Mouse (Mus musculus): ENCODE results near the gene Tob2. TPM values are rescaled to one million over a fixed set of nuclear protein-coding genes. Genes with fewer than 3 reads are reported as not detected.

The Tob2 gene
- polyA plus RNA-seq, 1 experiment, result not detected

- WGBS, result 4% methylated on average over 33 of the region's 33 CpGs
- Histone ChIP-seq H3K4me3 (ENCODE audit: insufficient read depth, low read depth, low read length) (peak overlapping the region; percentile 46), H3K27ac (ENCODE audit: insufficient read depth, low read depth, low read length) (peak overlapping the region; percentile 81), H3K4me1 (ENCODE audit: control insufficient read depth, insufficient read depth, low read length) (peaks cover 34% of the 10 kb centered on the region)
- TF ChIP-seq POLR2A (IDR thresholded peaks at IDR 0.05; ENCODE audit: insufficient read depth, low read depth, low read length) (no peak), CTCF (IDR thresholded peaks at IDR 0.05; ENCODE audit: insufficient read depth, low read depth, low read length) (no peak)
These were observed 22.3 kb downstream of the Tob2 start for GRCm38 (mm10) chr15:81836124-81836821.

- Histone ChIP-seq H3K4me3 (ENCODE audit: insufficient read depth, low read depth, low read length) (no peak overlapping the region), H3K27ac (ENCODE audit: insufficient read depth, low read depth, low read length) (no peak overlapping the region), H3K4me1 (ENCODE audit: control insufficient read depth, insufficient read depth, low read length) (peaks cover 36% of the 10 kb centered on the region)
- TF ChIP-seq CTCF (IDR thresholded peaks at IDR 0.05; ENCODE audit: insufficient read depth, low read depth, low read length), result no peak
- TF ChIP-seq POLR2A (IDR thresholded peaks at IDR 0.05; ENCODE audit: insufficient read depth, low read depth, low read length), result no peak
- 80% methylated on average over 10 of the region's 10 CpGs for WGBS
These were observed 23.4 kb downstream of the Tob2 start for GRCm38 (mm10) chr15:81835007-81835880.

- 75% methylated on average over 3 of the region's 3 CpGs for WGBS
- Histone ChIP-seq H3K27ac (ENCODE audit: insufficient read depth, low read depth, low read length) (no peak overlapping the region), H3K4me1 (ENCODE audit: control insufficient read depth, insufficient read depth, low read length) (peaks cover 32% of the 10 kb centered on the region), H3K4me3 (ENCODE audit: insufficient read depth, low read depth, low read length) (no peak overlapping the region)
- TF ChIP-seq CTCF (IDR thresholded peaks at IDR 0.05; ENCODE audit: insufficient read depth, low read depth, low read length) (no peak), POLR2A (IDR thresholded peaks at IDR 0.05; ENCODE audit: insufficient read depth, low read depth, low read length) (no peak)
These were observed 24.3 kb downstream of the Tob2 start for GRCm38 (mm10) chr15:81834171-81834841.

- Histone ChIP-seq H3K4me3 (ENCODE audit: insufficient read depth, low read depth, low read length) (no peak overlapping the region), H3K4me1 (ENCODE audit: control insufficient read depth, insufficient read depth, low read length) (peaks cover 29% of the 10 kb centered on the region), H3K27ac (ENCODE audit: insufficient read depth, low read depth, low read length) (no peak overlapping the region)
- 86% methylated on average over 4 of the region's 4 CpGs for WGBS
- TF ChIP-seq POLR2A (IDR thresholded peaks at IDR 0.05; ENCODE audit: insufficient read depth, low read depth, low read length) (no peak), CTCF (IDR thresholded peaks at IDR 0.05; ENCODE audit: insufficient read depth, low read depth, low read length) (no peak)
These were observed 25.1 kb downstream of the Tob2 start for GRCm38 (mm10) chr15:81833481-81833880.

- TF ChIP-seq POLR2A (IDR thresholded peaks at IDR 0.05; ENCODE audit: insufficient read depth, low read depth, low read length), result no peak
- TF ChIP-seq CTCF (IDR thresholded peaks at IDR 0.05; ENCODE audit: insufficient read depth, low read depth, low read length), result no peak
- 87% methylated on average over 3 of the region's 3 CpGs for WGBS
- Histone ChIP-seq H3K4me3 (ENCODE audit: insufficient read depth, low read depth, low read length) (no peak overlapping the region), H3K27ac (ENCODE audit: insufficient read depth, low read depth, low read length) (no peak overlapping the region), H3K4me1 (ENCODE audit: control insufficient read depth, insufficient read depth, low read length) (peaks cover 29% of the 10 kb centered on the region)
These were observed 26.4 kb downstream of the Tob2 start for GRCm38 (mm10) chr15:81832219-81832618.

GRCm38 (mm10) chr15:81831136-81831825, 27.3 kb downstream of the Tob2 start:
- peaks cover 20% of the 10 kb centered on the region for H3K4me1 ChIP-seq (ENCODE audit: control insufficient read depth, insufficient read depth, low read length)
- H3K4me3 ChIP-seq (ENCODE audit: insufficient read depth, low read depth, low read length), result no peak overlapping the region
- peak overlapping the region; percentile 47 for H3K27ac ChIP-seq (ENCODE audit: insufficient read depth, low read depth, low read length)
- no peak for TF ChIP-seq POLR2A (IDR thresholded peaks at IDR 0.05; ENCODE audit: insufficient read depth, low read depth, low read length)
- peak; percentile 75 for TF ChIP-seq CTCF (IDR thresholded peaks at IDR 0.05; ENCODE audit: insufficient read depth, low read depth, low read length)
- 18% methylated on average over 24 of the region's 24 CpGs for WGBS

- H3K4me3 ChIP-seq (ENCODE audit: insufficient read depth, low read depth, low read length), result no peak overlapping the region
- H3K27ac ChIP-seq (ENCODE audit: insufficient read depth, low read depth, low read length), result no peak overlapping the region
- H3K4me1 ChIP-seq (ENCODE audit: control insufficient read depth, insufficient read depth, low read length), result peaks cover 13% of the 10 kb centered on the region
- 62% methylated on average over 4 of the region's 4 CpGs for WGBS
- no peak for TF ChIP-seq POLR2A (IDR thresholded peaks at IDR 0.05; ENCODE audit: insufficient read depth, low read depth, low read length)
- no peak for TF ChIP-seq CTCF (IDR thresholded peaks at IDR 0.05; ENCODE audit: insufficient read depth, low read depth, low read length)
These were observed 28.1 kb downstream of the Tob2 start for GRCm38 (mm10) chr15:81830530-81830929.

GRCm38 (mm10) chr15:81829208-81829580, 29.4 kb downstream of the Tob2 start:
- 58% methylated on average over 2 of the region's 2 CpGs for WGBS
- Histone ChIP-seq H3K4me3 (ENCODE audit: insufficient read depth, low read depth, low read length) (no peak overlapping the region), H3K4me1 (ENCODE audit: control insufficient read depth, insufficient read depth, low read length) (peaks cover 7% of the 10 kb centered on the region), H3K27ac (ENCODE audit: insufficient read depth, low read depth, low read length) (no peak overlapping the region)
- TF ChIP-seq POLR2A (IDR thresholded peaks at IDR 0.05; ENCODE audit: insufficient read depth, low read depth, low read length) (no peak), CTCF (IDR thresholded peaks at IDR 0.05; ENCODE audit: insufficient read depth, low read depth, low read length) (no peak)
